ENCODE assay signal across 32 mouse cellular contexts in genomic region chrX:73748977-73749376, GRCm38 (mm10). TPM values are rescaled to one million over a fixed set of nuclear protein-coding genes. Genes with fewer than 3 reads are reported as not detected.
DNase-seq lines count a peak whose midpoint lies in the region; ATAC-seq and TF ChIP-seq lines count a peak whose summit lies in the region.
"Had no signal": no experiment of that assay in that cellular context is flagged by ENCODE, and none has a peak within 500 bp of the region (broad histone marks: within the 10 kb centered on the region; RNA-seq: fewer than 3 reads in every experiment).

No protein-coding gene starts in this region.

- H3K27me3 ChIP-seq in lung, postnatal 0 days (replicated peaks; ENCODE audit: insufficient read depth, low read length), result no peaks in the 10 kb centered on the region
- H3K27me3 ChIP-seq: embryonic facial prominence, embryonic 12.5 days; lung, embryonic 15.5 days; neural tube, embryonic 13.5 days had no signal

- H3K9me3 ChIP-seq in lung, postnatal 0 days (ENCODE audit: low read length), result no peaks in the 10 kb centered on the region
- H3K9me3 ChIP-seq: embryonic facial prominence, embryonic 12.5 days; hindbrain, embryonic 10.5 days; kidney, embryonic 15.5 days; lung, embryonic 15.5 days; midbrain, embryonic 10.5 days; neural tube, embryonic 13.5 days had no signal

- no peak for TF ChIP-seq EP300 in lung, postnatal 0 days (IDR thresholded peaks at IDR 0.05)

- no peak overlapping the region for H3K9ac ChIP-seq in lung, postnatal 0 days (replicated peaks; ENCODE audit: low read depth)
- H3K9ac ChIP-seq: embryonic facial prominence, embryonic 12.5 days; kidney, embryonic 15.5 days; lung, embryonic 15.5 days; neural tube, embryonic 13.5 days had no signal

- no peaks in the 10 kb centered on the region for H3K36me3 ChIP-seq in lung, postnatal 0 days (ENCODE audit: insufficient read depth, low read length)
- H3K36me3 ChIP-seq: embryonic facial prominence, embryonic 12.5 days; hindbrain, embryonic 10.5 days; kidney, embryonic 15.5 days; lung, embryonic 15.5 days; midbrain, embryonic 10.5 days; neural tube, embryonic 13.5 days had no signal

- peak; percentile 32; the same call in 1 of the 2 replicates for TF ChIP-seq CTCF in gastrocnemius, adult 2 months (IDR thresholded peaks at IDR 0.05)
- TF ChIP-seq CTCF in lung, postnatal 0 days (IDR thresholded peaks at IDR 0.05), result peak; percentile 33; the same call in 1 of the 2 replicates

- intact Hi-C loops in gastrocnemius, adult 2 months (cut with DNase I), result no loop called here

- ATAC-seq in lung, postnatal 0 days, result no peak
- ATAC-seq: activated CD4-positive, CD25-positive, alpha-beta regulatory T cell, adult 4 months; hindbrain, embryonic 16.5 days; midbrain, embryonic 16.5 days; Patski had no signal

- no peak for DNase-seq in gastrocnemius, adult 2 months
- no peak for DNase-seq in gastrocnemius, postnatal 4 days (ENCODE audit: low spot score in 2 of 2)
- DNase-seq in lung, postnatal 0 days (ENCODE audit: low spot score), result peak; percentile 23
- DNase-seq in lung, adult 18-20 months, result no peak
- DNase-seq in R1 (ENCODE audit: low read depth, low spot score), result peak; percentile 40
- no peak for DNase-seq in right cerebral cortex, postnatal 36 days (ENCODE audit: low spot score in 2 of 2)
- no peak for DNase-seq in cerebellum, adult 18-20 months
- DNase-seq: adrenal gland, adult 8-10 months; B cell, adult 2 months; cerebellum, adult 2 months; cerebellum, postnatal 25 days; heart, postnatal 10 days; kidney, adult 11 months; layer of hippocampus, adult 9-11 months; retina, postnatal 1 day; right cerebral cortex, postnatal 25 days; thymus, postnatal 4 days had no signal

- WGBS in lung, postnatal 0 days, result 91% methylated on average over 1 of the region's 1 CpGs

- H3K4me1 ChIP-seq in lung, postnatal 0 days (ENCODE audit: insufficient read depth, low read depth, low read length), result no peaks in the 10 kb centered on the region
- H3K4me1 ChIP-seq: embryonic facial prominence, embryonic 12.5 days; hindbrain, embryonic 10.5 days; kidney, embryonic 15.5 days; lung, embryonic 15.5 days; midbrain, embryonic 10.5 days; neural tube, embryonic 13.5 days had no signal

- H3K4me2 ChIP-seq in lung, postnatal 0 days (replicated peaks; ENCODE audit: low read depth, low read length), result no peak overlapping the region
- H3K4me2 ChIP-seq: embryonic facial prominence, embryonic 12.5 days; heart, embryonic 11.5 days; kidney, embryonic 15.5 days; lung, embryonic 15.5 days; neural tube, embryonic 13.5 days had no signal

- no peak overlapping the region for H3K27ac ChIP-seq in gastrocnemius, adult 2 months
- H3K27ac ChIP-seq in lung, postnatal 0 days (ENCODE audit: low read length), result no peak overlapping the region
- H3K27ac ChIP-seq: embryonic facial prominence, embryonic 12.5 days; hindbrain, embryonic 10.5 days; kidney, embryonic 15.5 days; left cerebral cortex, adult 2 months; lung, embryonic 15.5 days; midbrain, embryonic 10.5 days; neural tube, embryonic 13.5 days had no signal

- no peak overlapping the region for H3K4me3 ChIP-seq in gastrocnemius, adult 2 months
- no peak overlapping the region for H3K4me3 ChIP-seq in lung, postnatal 0 days (ENCODE audit: low read depth, low read length)
- H3K4me3 ChIP-seq: embryonic facial prominence, embryonic 12.5 days; hindbrain, embryonic 10.5 days; kidney, embryonic 15.5 days; left cerebral cortex, adult 2 months; lung, embryonic 15.5 days; midbrain, embryonic 10.5 days; myocyte; neural tube, embryonic 13.5 days had no signal

RNA-seq across cellular contexts. Expression of gene Plxnb3, which starts 7.9 kb away (rescaled TPM):
- under 1 TPM; 0.54 to 0.75 TPM for total RNA-seq in gastrocnemius, adult 2 months (2021)
- total RNA-seq in gastrocnemius, postnatal 4 days (2021), result 1 to 10 TPM; 3.1 to 3.7 TPM
- 0.54 and 0.67 TPM in 2 replicates for polyA plus RNA-seq in lung, postnatal 0 days (2015; fragmentation: Nextera tagmentation; extraction: Ambion mirVana)
- polyA plus RNA-seq: activated CD4-positive, CD25-positive, alpha-beta regulatory T cell, adult 4 months had no signal

RNA-seq across cellular contexts. Expression of gene Srpk3, which starts 25.2 kb away (rescaled TPM):
- total RNA-seq in gastrocnemius, adult 2 months (2021), result 10 to 100 TPM; 34.6 to 41.2 TPM
- 100 to 1,000 TPM; 150 to 153 TPM for total RNA-seq in gastrocnemius, postnatal 4 days (2021)
- 2.2 and 2.3 TPM in 2 replicates for polyA plus RNA-seq in lung, postnatal 0 days (2015; fragmentation: Nextera tagmentation; extraction: Ambion mirVana)
- total RNA-seq: granulocyte monocyte progenitor cell, adult 5-6 weeks; liver, adult 2 months had no signal

RNA-seq across cellular contexts. Expression of gene Abcd1, which starts 32.6 kb away (rescaled TPM):
- total RNA-seq in gastrocnemius, adult 2 months (2021), result 10 to 100 TPM; 20.1 to 24.2 TPM
- 10 to 100 TPM; 24.1 to 26.8 TPM for total RNA-seq in gastrocnemius, postnatal 4 days (2021)
- 34.7 and 35.7 TPM in 2 replicates for polyA plus RNA-seq in lung, postnatal 0 days (2015; fragmentation: Nextera tagmentation; extraction: Ambion mirVana)

RNA-seq across cellular contexts. Expression of gene Bcap31, which starts 33.0 kb away (rescaled TPM):
- total RNA-seq in gastrocnemius, adult 2 months (2021), result 10 to 100 TPM; 48.5 to 55.8 TPM
- total RNA-seq in gastrocnemius, postnatal 4 days (2021), result 100 to 1,000 TPM in 1 of 2 experiments, 10 to 100 TPM in 1; 99.9 to 104 TPM
- polyA plus RNA-seq in lung, postnatal 0 days (2015; fragmentation: Nextera tagmentation; extraction: Ambion mirVana), result 321 and 324 TPM in 2 replicates

RNA-seq across cellular contexts. Expression of gene Idh3g, which starts 37.7 kb away (rescaled TPM):
- total RNA-seq in gastrocnemius, adult 2 months (2021), result 100 to 1,000 TPM; 384 to 433 TPM
- 100 to 1,000 TPM; 221 to 247 TPM for total RNA-seq in gastrocnemius, postnatal 4 days (2021)
- 146 and 154 TPM in 2 replicates for polyA plus RNA-seq in lung, postnatal 0 days (2015; fragmentation: Nextera tagmentation; extraction: Ambion mirVana)

Comparison
In these comparisons a context has a peak if more than half of its experiments do, and no peak if none do; other contexts are left out.
1. DNase-seq: peak in lung, postnatal 0 days (single experiment) and R1 (single experiment); none in gastrocnemius, adult 2 months (single experiment), gastrocnemius, postnatal 4 days (0 of 2), lung, adult 18-20 months (0 of 2), right cerebral cortex, postnatal 36 days (0 of 2) and cerebellum, adult 18-20 months (0 of 2).